Mouse (Mus musculus) liver, embryonic 16.5 days (tissue): ENCODE data around the gene Fbn1. TPM values are rescaled to one million over a fixed set of nuclear protein-coding genes. Genes with fewer than 3 reads are reported as not detected.
"Not testable (repeated sequence)": the region's sequence is repeated elsewhere in the genome, so short reads cannot be mapped to it uniquely, and the experiment has no call there.

Experiments
- ATAC-seq: fragments of 200-750 bp; cut with Nextera tagmentation; 2 replicates; pipeline ENCODE4 v1.8.0; 2017; ENCODE audit warnings: low read depth, mild to moderate bottlenecking, moderate number of reproducible peaks, moderate library complexity
- H3K27ac ChIP-seq: fragments of 300-500 bp; sonication (generic); 2 replicates; pipeline ENCODE4 v1.5.1; 2014; ENCODE audit warnings: mild to moderate bottlenecking, low read length
- H3K27me3 ChIP-seq: fragments of 300-500 bp; sonication (generic); 2 replicates; pipeline ENCODE4 v1.6.1; 2014; ENCODE audit warnings: low read depth, low read length, mixed read lengths; ENCODE audit not compliant: control insufficient read depth, insufficient read depth
- H3K36me3 ChIP-seq: fragments of 300-500 bp; sonication (generic); 2 replicates; pipeline ENCODE4 v1.6.1; 2014; ENCODE audit warnings: mild to moderate bottlenecking; ENCODE audit not compliant: control insufficient read depth, insufficient read depth
- H3K4me1 ChIP-seq: fragments of 300-500 bp; sonication (generic); 2 replicates; pipeline ENCODE4 v1.6.1; 2014; ENCODE audit warnings: low read depth, low read length, mixed read lengths; ENCODE audit not compliant: control insufficient read depth
- H3K4me2 ChIP-seq: fragments of 300-500 bp; sonication (generic); 2 replicates; pipeline ENCODE4 v1.6.1; 2014; ENCODE audit warnings: low read depth, low read length, mixed read lengths
- H3K4me3 ChIP-seq: fragments of 300-500 bp; sonication (generic); 2 replicates; pipeline ENCODE4 v1.5.1; 2014; ENCODE audit warnings: low read depth, mild to moderate bottlenecking, low read length
- H3K9ac ChIP-seq: fragments of 300-500 bp; sonication (generic); 2 replicates; pipeline ENCODE4 v1.6.1; 2014; ENCODE audit warnings: low read depth, low read length
- H3K9me3 ChIP-seq: fragments of 300-500 bp; sonication (generic); replicated peaks from 2 replicates; pipeline ENCODE4 v1.6.1; 2016; ENCODE audit warnings: low read length; ENCODE audit not compliant: control insufficient read depth
- WGBS: fragments of 180-500 bp; shearing (Covaris S2); extraction: QIAGEN DNeasy Blood & Tissue Kit; methylation state at CpG from one replicate; pipeline ENCODE4 v1.1.7; 2014; ENCODE audit not compliant: insufficient replicate concordance; 5-methylcytosine and 5-hydroxymethylcytosine counted together
- polyA plus RNA-seq: library from polyadenylated mRNA; unstranded; fragments of >200 nt; fragmentation: Nextera tagmentation; extraction: Ambion mirVana; gene quantifications from 2 replicates; pipeline ENCODE4 v1.2.1, GENCODE M21; 2015

Gene Fbn1
- polyA plus RNA-seq, 1 experiment from 2014 or later, result 1.7 TPM

DNA sequence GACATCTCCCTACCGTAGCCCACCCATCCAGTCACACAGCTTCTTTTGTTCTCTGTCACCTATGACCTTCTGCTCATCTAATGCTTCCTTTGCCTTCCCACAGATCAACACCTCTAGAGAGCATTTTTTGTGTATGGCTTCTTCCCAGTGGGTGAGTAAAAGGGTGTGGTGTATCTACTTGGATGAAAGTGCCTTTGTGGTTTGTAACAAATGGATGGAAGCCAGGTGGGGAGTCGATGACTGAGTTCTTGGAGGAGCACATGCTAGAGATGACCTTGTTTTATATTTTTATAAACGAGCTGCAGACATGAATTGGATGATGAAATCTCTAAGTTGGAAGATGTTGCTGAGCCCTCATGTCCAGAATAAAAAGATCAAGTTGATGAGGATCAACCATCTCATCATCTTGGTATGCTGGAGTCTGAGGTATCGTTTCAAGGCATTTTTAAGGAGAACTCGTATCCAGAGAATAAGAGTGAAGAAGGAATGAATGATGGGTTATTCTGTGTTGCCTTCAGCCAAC is 213.8 kb downstream of the Fbn1 start:
- H3K9me3 ChIP-seq, result no peaks in the 10 kb centered on the region
- H3K4me1 ChIP-seq, result no peaks in the 10 kb centered on the region
- ATAC-seq, result no peak
- no peak overlapping the region for H3K9ac ChIP-seq
- WGBS, result 64% methylated on average over 5 of the region's 5 CpGs
- H3K36me3 ChIP-seq, result no peaks in the 10 kb centered on the region
- H3K4me2 ChIP-seq, result no peak overlapping the region
- H3K27ac ChIP-seq, result no peak overlapping the region
- H3K4me3 ChIP-seq, result no peak overlapping the region
- no peaks in the 10 kb centered on the region for H3K27me3 ChIP-seq

- Histone ChIP-seq H3K27ac (no peak overlapping the region), H3K4me3 (no peak overlapping the region), H3K4me2 (no peak overlapping the region), H3K9me3 (no peaks in the 10 kb centered on the region), H3K27me3 (no peaks in the 10 kb centered on the region), H3K4me1 (no peaks in the 10 kb centered on the region), H3K36me3 (no peaks in the 10 kb centered on the region), H3K9ac (no peak overlapping the region)
- WGBS, result 69% methylated on average over 7 of the region's 7 CpGs
- ATAC-seq, result no peak
These were observed 215.2 kb downstream of the Fbn1 start for GRCm38 (mm10) chr2:125292616-125293015.

GRCm38 (mm10) chr2:125291101-125291500 is 216.7 kb downstream of the Fbn1 start:
- WGBS, result 60% methylated on average over 1 of the region's 1 CpGs
- H3K4me2 ChIP-seq, result no peak overlapping the region
- H3K36me3 ChIP-seq, result no peaks in the 10 kb centered on the region
- no peaks in the 10 kb centered on the region for H3K4me1 ChIP-seq
- no peak overlapping the region for H3K4me3 ChIP-seq
- ATAC-seq, result no peak
- H3K27me3 ChIP-seq, result no peaks in the 10 kb centered on the region
- H3K9ac ChIP-seq, result no peak overlapping the region
- H3K27ac ChIP-seq, result no peak overlapping the region
- no peaks in the 10 kb centered on the region for H3K9me3 ChIP-seq

- Histone ChIP-seq H3K4me1 (no peaks in the 10 kb centered on the region), H3K27ac (no peak overlapping the region), H3K4me3 (no peak overlapping the region), H3K36me3 (no peaks in the 10 kb centered on the region), H3K4me2 (no peak overlapping the region), H3K9ac (no peak overlapping the region), H3K27me3 (no peaks in the 10 kb centered on the region), H3K9me3 (no peaks in the 10 kb centered on the region)
- WGBS, result 67% methylated on average over 10 of the region's 10 CpGs
- no peak for ATAC-seq
These were observed 217.4 kb downstream of the Fbn1 start for GRCm38 (mm10) chr2:125290197-125290965.

GRCm38 (mm10) chr2:125285777-125286176 is 222.0 kb downstream of the Fbn1 start:
- Histone ChIP-seq H3K9me3 (no peaks in the 10 kb centered on the region), H3K4me3 (no peak overlapping the region), H3K27ac (no peak overlapping the region), H3K4me1 (no peaks in the 10 kb centered on the region), H3K36me3 (no peaks in the 10 kb centered on the region), H3K27me3 (no peaks in the 10 kb centered on the region), H3K4me2 (no peak overlapping the region), H3K9ac (no peak overlapping the region)
- WGBS, result 71% methylated on average over 4 of the region's 4 CpGs
- no peak for ATAC-seq

GRCm38 (mm10) chr2:125282334-125283206 is 225.2 kb downstream of the Fbn1 start:
- Histone ChIP-seq H3K4me2 (no peak overlapping the region), H3K36me3 (no peaks in the 10 kb centered on the region), H3K27me3 (no peaks in the 10 kb centered on the region), H3K27ac (no peak overlapping the region), H3K4me1 (no peaks in the 10 kb centered on the region), H3K9ac (no peak overlapping the region), H3K9me3 (no peaks in the 10 kb centered on the region), H3K4me3 (no peak overlapping the region)
- no peak for ATAC-seq
- 15% methylated on average over 14 of the region's 14 CpGs for WGBS

DNA sequence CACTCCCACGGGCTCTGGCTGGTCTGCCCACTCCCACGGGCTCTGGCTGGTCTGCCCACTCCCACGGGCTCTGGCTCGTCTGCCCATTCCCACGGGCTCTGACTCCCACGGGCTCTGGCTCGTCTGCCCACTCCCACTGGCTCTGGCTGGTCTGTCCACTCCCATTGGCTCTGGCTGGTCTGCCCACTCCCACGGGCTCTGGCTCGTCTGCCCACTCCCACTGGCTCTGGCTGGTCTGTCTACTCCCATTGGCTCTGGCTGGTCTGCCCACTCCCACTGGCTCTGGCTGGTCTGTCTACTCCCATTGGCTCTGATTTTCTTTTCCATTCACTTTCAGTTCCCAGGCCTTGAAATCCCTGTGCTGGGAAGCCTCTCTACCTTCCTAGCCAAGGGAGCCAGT is 227.8 kb downstream of the Fbn1 start:
- H3K4me3 ChIP-seq, ATAC-seq, H3K9me3 ChIP-seq, H3K27ac ChIP-seq, H3K27me3 ChIP-seq, H3K4me2 ChIP-seq, H3K9ac ChIP-seq, H3K36me3 ChIP-seq, H3K4me1 ChIP-seq: not testable (repeated sequence)
- WGBS, result 68% methylated on average over 9 of the region's 9 CpGs

DNA sequence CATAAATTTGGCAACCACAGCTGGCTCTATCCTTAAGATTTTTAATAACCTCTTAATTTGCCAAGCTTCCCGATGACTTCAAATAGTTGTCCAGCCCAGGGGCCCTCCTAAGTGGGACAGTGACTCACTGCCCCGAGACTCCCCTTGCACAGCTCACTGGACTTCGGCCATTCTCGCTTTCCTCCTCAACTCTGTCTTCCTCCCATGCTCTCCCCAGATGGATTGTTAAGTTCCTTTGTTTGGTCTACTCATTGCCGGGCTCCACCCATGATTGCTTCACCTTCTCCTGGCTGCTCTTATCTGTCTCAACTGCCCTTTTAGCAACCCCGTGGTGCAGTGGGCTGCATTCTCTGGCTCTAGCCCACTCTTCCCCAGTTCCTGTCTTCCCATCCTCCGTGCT is 229.3 kb downstream of the Fbn1 start:
- no peaks in the 10 kb centered on the region for H3K4me1 ChIP-seq
- no peak for ATAC-seq
- H3K36me3 ChIP-seq, result no peaks in the 10 kb centered on the region
- H3K9ac ChIP-seq, result no peak overlapping the region
- 22% methylated on average over 7 of the region's 7 CpGs for WGBS
- H3K4me3 ChIP-seq, result no peak overlapping the region
- H3K27me3 ChIP-seq, result no peaks in the 10 kb centered on the region
- H3K4me2 ChIP-seq, result no peak overlapping the region
- H3K27ac ChIP-seq, result no peak overlapping the region
- no peaks in the 10 kb centered on the region for H3K9me3 ChIP-seq

DNA sequence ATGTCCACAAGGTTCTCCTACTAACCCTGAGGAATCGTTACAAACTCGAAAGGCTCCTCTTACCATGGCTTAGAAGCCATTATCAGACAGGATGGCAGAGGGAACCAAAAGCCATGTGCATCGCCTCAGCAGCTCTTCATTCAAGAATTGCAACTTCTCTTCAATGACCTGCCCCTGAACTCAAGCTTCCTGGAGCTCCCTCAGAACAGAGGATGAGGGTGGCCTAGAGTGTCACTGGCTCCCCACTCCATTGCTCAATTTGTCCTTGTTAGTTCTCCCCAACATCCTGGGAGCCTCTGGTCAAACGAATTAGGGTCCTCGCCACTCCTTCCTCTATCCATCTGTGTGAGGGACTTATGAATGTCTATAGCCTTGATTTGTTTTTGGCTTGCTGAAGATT is 231.1 kb downstream of the Fbn1 start:
- no peaks in the 10 kb centered on the region for H3K27me3 ChIP-seq
- no peak overlapping the region for H3K4me2 ChIP-seq
- no peak overlapping the region for H3K27ac ChIP-seq
- no peak for ATAC-seq
- no peaks in the 10 kb centered on the region for H3K36me3 ChIP-seq
- WGBS, result 61% methylated on average over 5 of the region's 5 CpGs
- H3K9me3 ChIP-seq, result no peaks in the 10 kb centered on the region
- no peaks in the 10 kb centered on the region for H3K4me1 ChIP-seq
- H3K4me3 ChIP-seq, result no peak overlapping the region
- no peak overlapping the region for H3K9ac ChIP-seq
